ENCODE assay signal across 8 mouse cellular contexts in genomic region chr7:79594854-79595253, GRCm38 (mm10). TPM values are rescaled to one million over a fixed set of nuclear protein-coding genes. Genes with fewer than 3 reads are reported as not detected.
DNase-seq lines count a peak whose midpoint lies in the region; ATAC-seq and TF ChIP-seq lines count a peak whose summit lies in the region.

No protein-coding gene starts in this region.

- H3K4me2 ChIP-seq in heart, embryonic 16.5 days (ENCODE audit: low read depth, low read length) = no peak overlapping the region
- no peak overlapping the region for H3K4me2 ChIP-seq in forebrain, embryonic 15.5 days (replicated peaks)
- no peak overlapping the region for H3K4me2 ChIP-seq in hindbrain, postnatal 0 days (ENCODE audit: low read depth, low read length)

- H3K27me3 ChIP-seq in heart, embryonic 16.5 days (ENCODE audit: control insufficient read depth, insufficient read depth, low read length) = peaks cover 84% of the 10 kb centered on the region
- H3K27me3 ChIP-seq in heart, embryonic 10.5 days (ENCODE audit: insufficient read depth, poor library complexity, severe bottlenecking) = peaks cover 100% of the 10 kb centered on the region
- H3K27me3 ChIP-seq in forebrain, embryonic 15.5 days = no peaks in the 10 kb centered on the region
- H3K27me3 ChIP-seq in hindbrain, postnatal 0 days (ENCODE audit: insufficient read depth, low read length) = no peaks in the 10 kb centered on the region

- no peak overlapping the region for H3K27ac ChIP-seq in heart, embryonic 16.5 days (ENCODE audit: low read length)
- H3K27ac ChIP-seq in heart, embryonic 10.5 days = no peak overlapping the region
- peak overlapping the region; percentile 96 for H3K27ac ChIP-seq in forebrain, embryonic 15.5 days (replicated peaks)
- no peak overlapping the region for H3K27ac ChIP-seq in hindbrain, postnatal 0 days

- peak; percentile 26; the same call in 1 of the 2 replicates for ATAC-seq in heart, embryonic 16.5 days (replicated peaks; ENCODE audit: extremely low read depth, insufficient read depth, low FRiP score)
- peak; percentile 23 for ATAC-seq in forebrain, embryonic 15.5 days (replicated peaks)
- ATAC-seq in hindbrain, postnatal 0 days = peak; percentile 50; the same call in 1 of the 2 replicates
- ATAC-seq in megakaryocyte, adult 5-6 weeks (ENCODE audit: poor library complexity, severe bottlenecking) = peak; percentile 80

- TF ChIP-seq CTCF in hindbrain, postnatal 0 days (IDR thresholded peaks at IDR 0.05; ENCODE audit: low read depth) = peak; percentile 99

- WGBS in heart, embryonic 16.5 days = 14% methylated on average over 7 of the region's 7 CpGs
- 12% methylated on average over 7 of the region's 7 CpGs for WGBS in heart, embryonic 10.5 days
- 12% methylated on average over 7 of the region's 7 CpGs for WGBS in forebrain, embryonic 15.5 days
- WGBS in hindbrain, postnatal 0 days = 14% methylated on average over 7 of the region's 7 CpGs

- no peak overlapping the region for H3K4me3 ChIP-seq in heart, embryonic 16.5 days (ENCODE audit: low read length)
- H3K4me3 ChIP-seq in heart, embryonic 10.5 days = no peak overlapping the region
- no peak overlapping the region for H3K4me3 ChIP-seq in forebrain, embryonic 15.5 days
- H3K4me3 ChIP-seq in hindbrain, postnatal 0 days (ENCODE audit: low read length) = no peak overlapping the region

- no peak overlapping the region for H3K9ac ChIP-seq in heart, embryonic 16.5 days (ENCODE audit: low read length)
- H3K9ac ChIP-seq in forebrain, embryonic 15.5 days (replicated peaks) = no peak overlapping the region
- H3K9ac ChIP-seq in hindbrain, postnatal 0 days (replicated peaks; ENCODE audit: low read length) = no peak overlapping the region

- no peaks in the 10 kb centered on the region for H3K36me3 ChIP-seq in heart, embryonic 16.5 days (ENCODE audit: control insufficient read depth, insufficient read depth)
- no peaks in the 10 kb centered on the region for H3K36me3 ChIP-seq in heart, embryonic 10.5 days
- H3K36me3 ChIP-seq in forebrain, embryonic 15.5 days = no peaks in the 10 kb centered on the region
- H3K36me3 ChIP-seq in hindbrain, postnatal 0 days (ENCODE audit: insufficient read depth, low read length) = no peaks in the 10 kb centered on the region

- no peaks in the 10 kb centered on the region for H3K4me1 ChIP-seq in heart, embryonic 16.5 days (ENCODE audit: control insufficient read depth, insufficient read depth, low read length)
- peaks cover 26% of the 10 kb centered on the region for H3K4me1 ChIP-seq in heart, embryonic 10.5 days
- H3K4me1 ChIP-seq in forebrain, embryonic 15.5 days = peaks cover 47% of the 10 kb centered on the region
- 0 out of 2 replicates have a peak, but pooled peaks cover 4% of the 10 kb centered on the region for H3K4me1 ChIP-seq in hindbrain, postnatal 0 days (ENCODE audit: insufficient read depth, low read length)

- no peak for DNase-seq in heart, embryonic 10.5 days (ENCODE audit: low spot score)
- DNase-seq in cerebellum, adult 11-12 months = peak; percentile 63
- peak; percentile 92 for DNase-seq in hindbrain, postnatal 0 days (ENCODE audit: low spot score)
- DNase-seq in layer of hippocampus, postnatal 14 days (ENCODE audit: low spot score in 2 of 2) = peak; percentile 85 to 92
- peak; percentile 80 for DNase-seq in right cerebral cortex, postnatal 14 days

- no peaks in the 10 kb centered on the region for H3K9me3 ChIP-seq in heart, embryonic 16.5 days (replicated peaks; ENCODE audit: control insufficient read depth, low read length)
- H3K9me3 ChIP-seq in heart, embryonic 10.5 days = no peaks in the 10 kb centered on the region
- H3K9me3 ChIP-seq in forebrain, embryonic 15.5 days = no peaks in the 10 kb centered on the region
- H3K9me3 ChIP-seq in hindbrain, postnatal 0 days (ENCODE audit: low read length) = no peaks in the 10 kb centered on the region

RNA-seq across cellular contexts. Expression of gene Rhcg, which starts 22.6 kb away (rescaled TPM):
- 0.20 and 0.21 TPM in 2 replicates for polyA plus RNA-seq in heart, embryonic 16.5 days (2015; fragmentation: Nextera tagmentation; extraction: Ambion mirVana)
- not detected in 2 replicates for polyA plus RNA-seq in heart, embryonic 10.5 days (2016; fragmentation: Nextera tagmentation; extraction: Ambion mirVana)
- polyA plus RNA-seq in forebrain, embryonic 15.5 days (2015; fragmentation: Nextera tagmentation; extraction: Ambion mirVana) = 1.8 and 3.9 TPM in 2 replicates
- total RNA-seq in hindbrain, postnatal 0 days (2014; rRNA removed) = 0.68 and 2.5 TPM in 2 replicates
- 4.0 and 4.3 TPM in 2 replicates for polyA plus RNA-seq in hindbrain, postnatal 0 days (2015; fragmentation: Nextera tagmentation; extraction: Ambion mirVana)
- total RNA-seq in layer of hippocampus, postnatal 14 days (2021) = 1 to 10 TPM; 1.1 to 2.2 TPM
- total RNA-seq in megakaryocyte, adult 5-6 weeks (2015) = 0.18 and 1.0 TPM in 2 replicates
- total RNA-seq in megakaryocyte, adult 5-6 weeks (2017) = 0.77 TPM in 1 of 2 replicates, not detected in the other

Comparison
In these comparisons a context has a peak if more than half of its experiments do, and no peak if none do; other contexts are left out.
1. ATAC-seq: peak in every context shown above with its lines; median percentile 80 in megakaryocyte, adult 5-6 weeks; 50 in hindbrain, postnatal 0 days; 26 in heart, embryonic 16.5 days; 23 in forebrain, embryonic 15.5 days.